Comparison of ENCODE assay signal across 8 mouse cellular contexts in genomic region chr16:20534617-20535295, GRCm38 (mm10). TPM values are rescaled to one million over a fixed set of nuclear protein-coding genes. Genes with fewer than 3 reads are reported as not detected.
DNase-seq lines count a peak whose midpoint lies in the region; ATAC-seq and TF ChIP-seq lines count a peak whose summit lies in the region.

No protein-coding gene starts in this region.

- H3K4me3 ChIP-seq in heart, embryonic 11.5 days (ENCODE audit: low read depth, low read length), result no peak overlapping the region
- H3K4me3 ChIP-seq in megakaryocyte, embryonic 14.5 days (replicated peaks), result peak overlapping the region; percentile 100
- H3K4me3 ChIP-seq in hindbrain, embryonic 13.5 days, result peak overlapping the region; percentile 91; the same call in 1 of the 2 replicates
- peak overlapping the region; percentile 89 for H3K4me3 ChIP-seq in myocyte

- DNase-seq in heart, postnatal 10 days, result no peak
- no peak for DNase-seq in spleen, postnatal 10 days (ENCODE audit: low spot score in 2 of 2)
- DNase-seq in cerebellum, postnatal 25 days, result no peak

- peak overlapping the region; percentile 91; the same call in 1 of the 2 replicates for H3K4me2 ChIP-seq in heart, embryonic 11.5 days
- no peak overlapping the region for H3K4me2 ChIP-seq in hindbrain, embryonic 13.5 days
- no peak overlapping the region for H3K4me2 ChIP-seq in myocyte (ENCODE audit: low read depth)

- no peak overlapping the region for H3K27ac ChIP-seq in heart, embryonic 11.5 days (ENCODE audit: low read depth, low read length)
- no peak overlapping the region for H3K27ac ChIP-seq in hindbrain, embryonic 13.5 days

- H3K27me3 ChIP-seq in heart, embryonic 11.5 days (ENCODE audit: control insufficient read depth, insufficient read depth, low read length), result no peaks in the 10 kb centered on the region
- no peaks in the 10 kb centered on the region for H3K27me3 ChIP-seq in megakaryocyte, embryonic 14.5 days (replicated peaks)
- H3K27me3 ChIP-seq in hindbrain, embryonic 13.5 days, result no peaks in the 10 kb centered on the region
- no peaks in the 10 kb centered on the region for H3K27me3 ChIP-seq in myocyte (ENCODE audit: control insufficient read depth, insufficient read depth, insufficient read length)

- peaks cover 25% of the 10 kb centered on the region for H3K4me1 ChIP-seq in heart, embryonic 11.5 days (ENCODE audit: control insufficient read depth, insufficient read depth, low read length)
- H3K4me1 ChIP-seq in megakaryocyte, embryonic 14.5 days, result peaks cover 38% of the 10 kb centered on the region
- H3K4me1 ChIP-seq in hindbrain, embryonic 13.5 days (replicated peaks), result peaks cover 27% of the 10 kb centered on the region

- no peak for ATAC-seq in heart, embryonic 11.5 days (replicated peaks; ENCODE audit: insufficient number of reproducible peaks, low FRiP score, low TSS enrichment)
- ATAC-seq in megakaryocyte, adult 5-6 weeks (ENCODE audit: poor library complexity, severe bottlenecking), result no peak
- ATAC-seq in hindbrain, embryonic 13.5 days (ENCODE audit: low FRiP score), result no peak

- peak overlapping the region; percentile 36 for H3ac ChIP-seq in myocyte (ENCODE audit: control insufficient read depth, insufficient read length)

- 48% methylated on average over 10 of the region's 10 CpGs for WGBS in heart, embryonic 11.5 days (ENCODE audit: insufficient replicate concordance)
- 50% methylated on average over 10 of the region's 10 CpGs for WGBS in hindbrain, embryonic 13.5 days

- TF ChIP-seq POLR2A in myocyte (IDR thresholded peaks at IDR 0.05; ENCODE audit: insufficient read length, low read depth), result no peak

- no peak overlapping the region for H3K9ac ChIP-seq in heart, embryonic 11.5 days (ENCODE audit: low read depth, low read length)
- no peak overlapping the region for H3K9ac ChIP-seq in hindbrain, embryonic 13.5 days

- peaks cover 35% of the 10 kb centered on the region for H3K79me2 ChIP-seq in myocyte (ENCODE audit: control insufficient read depth, insufficient read depth)

- no peaks in the 10 kb centered on the region for H3K9me3 ChIP-seq in heart, embryonic 11.5 days (replicated peaks; ENCODE audit: control insufficient read depth, low read length)
- no peaks in the 10 kb centered on the region for H3K9me3 ChIP-seq in megakaryocyte, embryonic 14.5 days
- H3K9me3 ChIP-seq in hindbrain, embryonic 13.5 days, result no peaks in the 10 kb centered on the region

- H3K36me3 ChIP-seq in heart, embryonic 11.5 days (ENCODE audit: control insufficient read depth, insufficient read depth, low read length), result peaks cover 29% of the 10 kb centered on the region
- peaks cover 70% of the 10 kb centered on the region for H3K36me3 ChIP-seq in megakaryocyte, embryonic 14.5 days (replicated peaks; ENCODE audit: low read length)
- H3K36me3 ChIP-seq in hindbrain, embryonic 13.5 days, result peaks cover 60% of the 10 kb centered on the region
- peaks cover 16% of the 10 kb centered on the region for H3K36me3 ChIP-seq in myocyte (ENCODE audit: control insufficient read depth, insufficient read depth)

- intact Hi-C loops in heart, postnatal 10 days (cut with DNase I), result loop anchor here (1.0 to 5.0 kb wide), 2 partner anchors 18 to 78 kb away; partner anchors contain the start of genes Alg3, Dvl3, Eef1akmt4 and Gm49333

TF ChIP-seq in myocyte, 11 proteins besides CTCF, POLR2A, EP300 and RAD21:
- TF ChIP-seq MYOD1 (IDR thresholded peaks at IDR 0.05; ENCODE audit: control insufficient read depth in 1 of 3, insufficient read length in 2 of 3, low read depth in 2 of 3) (no peak), POLR2AphosphoS2 (IDR thresholded peaks at IDR 0.05; ENCODE audit: insufficient read length, low read depth) (no peak), REST (IDR thresholded peaks at IDR 0.05; ENCODE audit: insufficient read depth, insufficient read length) (no peak), CEBPB (IDR thresholded peaks at IDR 0.05; ENCODE audit: insufficient read depth, poor library complexity, severe bottlenecking) (no peak), TCF3 (IDR thresholded peaks at IDR 0.05; ENCODE audit: insufficient read length, low read depth) (no peak)

RNA-seq across cellular contexts. Expression of gene Ap2m1, which starts 0.5 kb away (rescaled TPM):
- 490 and 502 TPM in 2 replicates for polyA plus RNA-seq in heart, embryonic 11.5 days (2014; fragmentation: Nextera tagmentation; extraction: Ambion mirVana)
- 100 to 1,000 TPM; 253 to 284 TPM for total RNA-seq in heart, postnatal 10 days (2021)
- polyA plus RNA-seq in megakaryocyte, embryonic 14.5 days (2012; ENCODE audit: insufficient read depth, low replicate concordance), result 49.0 and 228 TPM in 2 replicates
- 287 and 332 TPM in 2 replicates for total RNA-seq in megakaryocyte, adult 5-6 weeks (2015)
- total RNA-seq in megakaryocyte, adult 5-6 weeks (2017), result 207 and 242 TPM in 2 replicates
- 1,101 and 1,130 TPM in 2 replicates for polyA plus RNA-seq in hindbrain, embryonic 13.5 days (2015; fragmentation: Nextera tagmentation; extraction: Ambion mirVana)
- 446 TPM for polyA plus RNA-seq in myocyte (2012; fragmentation: generic; extraction: Trizol)

RNA-seq across cellular contexts. Expression of gene Abcf3, which starts 13.6 kb away (rescaled TPM):
- 41.4 and 44.9 TPM in 2 replicates for polyA plus RNA-seq in heart, embryonic 11.5 days (2014; fragmentation: Nextera tagmentation; extraction: Ambion mirVana)
- total RNA-seq in heart, postnatal 10 days (2021), result 10 to 100 TPM; 62.9 to 66.2 TPM
- polyA plus RNA-seq in megakaryocyte, embryonic 14.5 days (2012; ENCODE audit: insufficient read depth, low replicate concordance), result 24.1 TPM in 1 of 2 replicates, not detected in the other
- 15.4 and 21.7 TPM in 2 replicates for total RNA-seq in megakaryocyte, adult 5-6 weeks (2015)
- total RNA-seq in megakaryocyte, adult 5-6 weeks (2017), result 27.5 and 32.1 TPM in 2 replicates
- polyA plus RNA-seq in hindbrain, embryonic 13.5 days (2015; fragmentation: Nextera tagmentation; extraction: Ambion mirVana), result 81.2 and 85.0 TPM in 2 replicates
- polyA plus RNA-seq in myocyte (2012; fragmentation: generic; extraction: Trizol), result 50.2 TPM

RNA-seq across cellular contexts. Expression of gene Dvl3, which starts 18.0 kb away (rescaled TPM):
- 32.2 and 34.8 TPM in 2 replicates for polyA plus RNA-seq in heart, embryonic 11.5 days (2014; fragmentation: Nextera tagmentation; extraction: Ambion mirVana)
- total RNA-seq in heart, postnatal 10 days (2021), result 10 to 100 TPM; 60.7 to 61.7 TPM
- polyA plus RNA-seq in megakaryocyte, embryonic 14.5 days (2012; ENCODE audit: insufficient read depth, low replicate concordance), result 21.1 and 45.9 TPM in 2 replicates
- total RNA-seq in megakaryocyte, adult 5-6 weeks (2015), result 21.9 and 22.4 TPM in 2 replicates
- 2.6 and 4.2 TPM in 2 replicates for total RNA-seq in megakaryocyte, adult 5-6 weeks (2017)
- polyA plus RNA-seq in hindbrain, embryonic 13.5 days (2015; fragmentation: Nextera tagmentation; extraction: Ambion mirVana), result 40.7 and 43.5 TPM in 2 replicates
- 32.9 TPM for polyA plus RNA-seq in myocyte (2012; fragmentation: generic; extraction: Trizol)

RNA-seq across cellular contexts. Expression of gene Eif2b5, which starts 36.1 kb away (rescaled TPM):
- polyA plus RNA-seq in heart, embryonic 11.5 days (2014; fragmentation: Nextera tagmentation; extraction: Ambion mirVana), result 83.3 and 96.1 TPM in 2 replicates
- total RNA-seq in heart, postnatal 10 days (2021), result 10 to 100 TPM; 52.7 to 54.2 TPM
- 5.9 and 9.1 TPM in 2 replicates for polyA plus RNA-seq in megakaryocyte, embryonic 14.5 days (2012; ENCODE audit: insufficient read depth, low replicate concordance)
- total RNA-seq in megakaryocyte, adult 5-6 weeks (2015), result 30.1 and 31.6 TPM in 2 replicates
- total RNA-seq in megakaryocyte, adult 5-6 weeks (2017), result 43.1 and 46.1 TPM in 2 replicates
- polyA plus RNA-seq in hindbrain, embryonic 13.5 days (2015; fragmentation: Nextera tagmentation; extraction: Ambion mirVana), result 99.5 and 100 TPM in 2 replicates
- polyA plus RNA-seq in myocyte (2012; fragmentation: generic; extraction: Trizol), result 94.7 TPM

RNA-seq across cellular contexts. Expression of gene Vwa5b2, which starts 54.5 kb away (rescaled TPM):
- 0.08 and 0.20 TPM in 2 replicates for polyA plus RNA-seq in heart, embryonic 11.5 days (2014; fragmentation: Nextera tagmentation; extraction: Ambion mirVana)
- 1 to 10 TPM in 1 of 2 experiments, under 1 TPM in 1; 0.30 to 1.0 TPM for total RNA-seq in heart, postnatal 10 days (2021)
- not detected in 2 replicates for polyA plus RNA-seq in megakaryocyte, embryonic 14.5 days (2012; ENCODE audit: insufficient read depth, low replicate concordance)
- total RNA-seq in megakaryocyte, adult 5-6 weeks (2015), result not detected in 2 replicates
- not detected in 2 replicates for total RNA-seq in megakaryocyte, adult 5-6 weeks (2017)
- 13.1 and 14.1 TPM in 2 replicates for polyA plus RNA-seq in hindbrain, embryonic 13.5 days (2015; fragmentation: Nextera tagmentation; extraction: Ambion mirVana)
- polyA plus RNA-seq in myocyte (2012; fragmentation: generic; extraction: Trizol), result 0.04 TPM
